Mouse (Mus musculus) telencephalon, adult 2 months (tissue): Measurements from ENCODE around the gene Gm20716.

Experiments used
- DNase-seq: peaks from one replicate; pipeline ENCODE4 v3.0.0-alpha.2; 2011; ENCODE audit warnings: low read depth, low spot score

Gene Gm20716

DNA sequence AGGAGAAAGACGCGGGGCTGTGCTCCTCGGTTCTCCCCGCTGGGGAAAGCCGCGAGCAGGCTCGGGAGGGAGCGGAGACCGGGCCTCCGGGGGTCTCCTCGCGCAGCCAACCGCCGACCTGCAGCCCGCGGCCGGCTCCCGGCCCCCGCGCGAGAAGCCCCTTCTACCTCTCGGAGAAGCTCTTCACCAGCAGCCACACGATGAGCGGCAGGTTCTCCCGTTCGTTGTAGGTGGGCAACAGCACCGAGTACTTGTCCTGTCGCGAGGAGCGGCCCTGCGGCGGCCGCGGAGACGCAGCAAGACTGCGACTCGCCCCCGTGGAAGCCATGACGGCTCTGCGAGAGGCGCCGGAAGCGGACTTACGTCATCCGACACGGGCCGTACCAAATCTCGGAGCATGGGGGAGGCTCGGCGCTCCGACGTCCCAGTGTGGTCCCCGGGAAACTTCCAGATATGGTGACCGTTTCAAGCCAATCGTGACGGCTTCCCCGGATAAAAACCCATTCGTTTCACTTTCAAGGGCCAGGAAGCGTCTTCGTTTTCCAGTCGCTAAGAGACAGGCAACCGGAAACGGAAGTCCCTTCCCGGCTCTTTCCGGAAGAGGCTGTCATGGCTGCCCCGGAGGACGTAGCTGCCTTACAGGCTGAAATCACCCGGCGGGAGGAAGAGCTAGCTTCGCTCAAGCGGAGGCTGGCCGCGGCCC is at the start of gene Gm20716, which contains the start of the genes Dpm1 and Mocs3:
TSS of gene Gm20716 (minus strand) at position 339 of the 703 bp plus-strand sequence.
TSS of gene Dpm1 (minus strand) at position 566 of the 703 bp plus-strand sequence.
TSS of gene Mocs3 (plus strand) at position 597 of the 703 bp plus-strand sequence.
- peak; percentile 92 for DNase-seq

DNA sequence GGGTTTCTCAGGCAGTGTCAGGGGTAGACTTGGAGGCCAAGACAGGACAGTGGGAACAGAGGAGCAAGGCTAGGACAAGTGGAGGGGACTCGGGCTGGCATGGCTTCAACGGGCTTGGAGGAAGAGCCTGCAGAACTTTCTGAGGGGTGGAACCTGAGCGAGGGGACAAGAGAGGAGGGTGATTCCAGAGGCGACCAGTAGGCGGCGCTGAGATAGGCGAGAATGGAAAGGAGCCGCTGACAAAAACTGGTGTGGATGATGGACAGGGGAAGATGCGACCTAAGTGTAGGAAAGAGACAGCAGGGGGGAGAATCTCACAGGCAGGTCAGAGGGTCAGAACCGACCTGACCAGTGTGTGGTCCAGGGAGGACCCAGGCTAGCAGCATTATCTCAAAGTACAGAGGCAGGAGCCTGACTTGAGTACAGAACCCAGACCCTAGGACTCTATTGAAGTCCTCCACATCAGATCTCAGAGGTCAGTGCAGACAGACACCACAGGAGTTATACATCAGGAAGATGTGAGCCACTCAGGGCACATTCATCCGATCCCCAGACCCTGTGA is 44.3 kb upstream of the Gm20716 start:
- no peak for DNase-seq

DNA sequence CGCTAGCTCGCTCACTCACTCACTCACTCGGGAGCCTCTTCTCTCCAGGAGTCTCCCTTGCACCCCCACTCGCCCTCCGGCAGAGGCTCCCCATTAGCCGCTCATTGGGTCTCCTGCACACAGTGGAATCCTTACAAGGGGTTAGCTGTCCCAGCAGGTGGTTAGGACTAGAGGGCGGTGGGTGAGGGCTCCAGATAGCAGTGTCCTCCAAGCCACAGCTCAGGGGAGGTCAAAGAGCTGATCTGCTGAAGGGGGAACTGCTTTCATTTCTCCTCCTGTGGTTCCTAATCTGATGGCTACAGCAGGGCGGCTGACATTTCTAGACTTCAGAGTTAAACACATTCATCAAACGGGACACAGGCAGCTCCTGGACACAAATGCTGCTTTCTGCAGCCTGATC is 43.2 kb upstream of the Gm20716 start:
- no peak for DNase-seq

DNA sequence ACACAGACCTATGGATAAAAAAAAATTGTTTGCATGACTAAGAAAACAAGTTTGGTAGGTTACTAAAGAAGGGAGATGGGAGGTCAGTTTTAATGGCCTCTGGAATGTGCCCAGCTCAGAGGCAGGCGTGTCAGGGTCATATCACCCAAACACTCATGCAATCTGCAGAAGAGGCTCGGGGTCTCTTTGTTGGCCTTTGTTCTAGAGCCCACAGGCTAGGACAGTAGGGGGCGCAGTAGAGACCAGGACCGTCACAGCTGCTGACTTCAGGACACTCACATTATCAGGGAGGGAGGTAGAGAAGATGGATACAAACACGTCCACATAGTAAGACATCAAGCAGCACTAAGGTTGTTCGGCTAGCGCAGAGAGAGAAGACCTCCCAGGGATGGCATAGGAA is 37.9 kb upstream of the Gm20716 start:
- no peak for DNase-seq

GRCm38 (mm10) chr2:168260900-168261299 is 30.7 kb upstream of the Gm20716 start:
- DNase-seq: peak; percentile 71

GRCm38 (mm10) chr2:168260124-168260523 is 30.0 kb upstream of the Gm20716 start:
- no peak for DNase-seq

GRCm38 (mm10) chr2:168259046-168259445 is 28.9 kb upstream of the Gm20716 start:
- DNase-seq: no peak

GRCm38 (mm10) chr2:168257188-168257587 is 27.0 kb upstream of the Gm20716 start:
- no peak for DNase-seq

GRCm38 (mm10) chr2:168256506-168256905 is 26.3 kb upstream of the Gm20716 start:
- no peak for DNase-seq

GRCm38 (mm10) chr2:168253822-168254221 is 23.7 kb upstream of the Gm20716 start:
- peak; percentile 51 for DNase-seq

DNA sequence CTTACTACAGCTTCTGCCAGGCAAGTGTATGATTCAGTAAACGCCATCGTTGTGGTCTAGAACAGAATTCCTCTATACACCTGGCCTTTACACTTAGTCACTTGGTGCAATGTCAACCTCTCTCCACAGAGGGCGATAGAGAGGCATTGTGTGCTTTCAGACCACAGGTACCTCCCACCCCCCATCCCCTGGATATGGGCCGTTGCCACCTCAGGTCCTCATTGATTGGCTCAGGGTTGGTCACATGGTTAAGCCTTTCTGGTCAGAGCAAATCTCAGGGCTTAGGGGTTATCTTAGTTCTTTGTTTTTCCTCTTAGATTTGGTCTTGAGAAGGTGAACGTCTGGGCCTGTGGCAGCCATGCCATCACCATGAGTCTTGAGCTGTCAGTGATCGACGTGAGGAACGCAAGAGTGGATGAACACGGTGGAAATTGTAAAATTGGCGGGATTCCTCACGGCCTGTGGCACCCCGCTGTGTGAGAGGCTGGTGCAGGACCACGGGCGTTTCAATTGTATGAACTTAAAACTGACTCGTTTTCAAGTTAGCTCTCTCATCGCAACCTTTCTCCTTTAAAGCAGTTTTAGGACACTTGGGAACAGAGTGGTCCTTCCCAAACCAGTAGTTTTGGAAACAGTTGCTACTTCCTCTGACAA is 22.6 kb upstream of the Gm20716 start:
- no peak for DNase-seq

DNA sequence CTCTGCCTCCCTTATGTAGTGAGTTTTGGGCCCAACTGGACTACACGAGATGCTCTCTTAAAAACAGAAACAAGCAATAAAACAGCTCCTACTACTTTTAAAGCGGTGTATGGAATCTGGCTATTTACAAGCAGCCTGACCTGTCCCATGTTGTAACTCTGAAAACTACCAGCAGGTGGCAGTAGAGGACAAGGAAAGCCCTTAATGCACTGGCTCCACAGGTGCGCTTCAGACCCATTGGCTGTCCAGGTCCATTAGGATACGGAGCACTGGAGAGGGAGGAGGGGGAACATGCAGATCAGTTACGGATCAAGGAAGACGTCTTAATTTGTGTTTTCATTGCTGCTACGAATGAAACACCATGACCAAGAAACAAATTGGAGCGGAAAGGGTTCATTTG is 20.1 kb upstream of the Gm20716 start:
- peak; percentile 58 for DNase-seq

GRCm38 (mm10) chr2:168248856-168249245 is 18.7 kb upstream of the Gm20716 start:
- DNase-seq: no peak

DNA sequence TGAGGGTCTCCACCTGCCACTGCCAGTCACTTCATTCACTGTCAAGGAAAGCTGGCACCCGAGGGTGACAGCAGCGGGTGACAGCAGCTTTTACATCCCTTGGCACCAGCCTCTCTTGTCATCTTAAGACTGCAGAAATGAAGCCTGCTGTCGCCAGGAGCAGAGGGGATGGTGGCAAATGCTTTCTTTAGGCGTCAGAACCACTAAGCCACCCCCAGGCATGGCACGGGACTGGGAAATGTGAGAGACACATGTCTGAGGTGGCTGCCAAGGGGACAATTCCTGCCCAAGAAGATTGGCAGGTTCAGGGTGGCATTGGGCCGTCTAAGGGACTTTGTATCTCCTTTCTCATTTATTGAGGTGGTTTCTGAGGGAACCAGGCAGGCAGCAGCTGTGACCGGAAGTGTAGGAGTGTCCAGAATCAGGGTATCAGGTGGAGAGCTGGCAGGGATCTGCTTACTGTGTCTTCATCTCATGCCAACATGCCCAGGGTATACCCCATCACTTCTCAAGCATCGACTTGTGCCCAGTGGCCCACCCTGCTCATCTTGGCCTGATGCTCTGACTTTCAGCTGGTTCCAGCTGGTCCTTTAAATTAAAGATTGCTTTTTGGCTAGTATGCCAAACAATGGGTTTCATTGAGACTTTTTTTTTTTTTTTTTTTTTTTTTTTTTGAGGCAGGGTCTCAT is 18.1 kb upstream of the Gm20716 start:
- DNase-seq: no peak

DNA sequence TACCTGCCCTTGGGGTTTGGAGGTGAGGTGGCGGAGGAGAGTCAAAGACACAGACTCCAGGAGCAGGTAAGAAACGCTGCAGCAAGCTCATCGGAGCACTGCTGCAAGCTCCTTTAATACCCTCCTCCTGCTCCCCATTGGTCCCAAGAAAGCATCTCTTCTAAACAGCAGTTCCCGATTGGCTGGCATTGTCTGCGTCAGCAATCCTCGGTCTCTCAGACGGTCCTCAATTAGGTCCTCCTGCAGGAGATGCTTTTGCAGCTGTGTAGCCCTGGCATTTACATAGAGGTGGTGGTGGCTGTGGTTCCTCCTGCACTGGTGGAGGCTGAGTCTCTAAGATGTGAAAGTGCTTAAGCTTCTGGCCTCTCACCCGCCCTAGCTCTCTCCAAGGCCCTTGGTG is 15.4 kb upstream of the Gm20716 start:
- DNase-seq: no peak

GRCm38 (mm10) chr2:168243278-168243677 is 13.1 kb upstream of the Gm20716 start:
- DNase-seq: no peak

DNA sequence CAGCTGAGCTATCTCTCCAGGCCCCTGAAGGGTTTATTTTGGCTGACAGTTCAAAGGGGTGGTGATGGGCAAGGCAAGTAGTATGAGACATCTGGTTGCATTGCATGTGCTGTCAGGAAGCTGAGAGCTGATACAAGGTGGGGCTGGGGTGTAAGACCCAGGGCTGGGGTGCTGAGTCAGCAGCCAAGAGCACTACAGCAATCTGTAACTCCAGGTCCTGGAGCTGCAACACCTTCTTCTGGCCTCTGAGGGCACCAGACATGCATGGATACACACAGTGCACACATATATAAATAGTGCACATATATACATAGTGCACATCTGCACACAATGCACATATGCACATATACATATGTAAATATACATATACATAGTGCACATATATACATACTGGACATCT is 12.7 kb upstream of the Gm20716 start:
- no peak for DNase-seq

DNA sequence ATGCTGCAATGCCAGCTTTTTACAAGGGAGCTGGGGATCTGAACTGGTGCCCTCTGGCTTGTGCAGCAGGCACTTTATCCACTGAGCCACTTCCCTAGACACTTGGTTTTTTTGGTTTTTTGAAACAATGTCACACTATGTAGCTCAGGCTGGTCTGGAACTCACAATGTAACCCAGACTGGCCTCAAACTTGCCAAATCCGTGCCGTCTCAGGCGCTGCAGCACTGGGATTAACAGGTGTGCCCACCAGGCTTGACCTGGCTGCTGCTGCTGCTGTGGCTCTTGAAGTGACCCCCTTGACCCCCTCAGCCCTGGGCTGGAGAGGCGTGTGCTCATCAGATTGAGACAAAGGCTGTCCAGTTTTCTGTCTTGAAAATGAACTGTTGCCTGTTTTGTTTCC is 8.2 kb upstream of the Gm20716 start:
- no peak for DNase-seq

- no peak for DNase-seq
Measured at GRCm38 (mm10) chr2:168233286-168233685, 3.1 kb upstream of the Gm20716 start.

DNA sequence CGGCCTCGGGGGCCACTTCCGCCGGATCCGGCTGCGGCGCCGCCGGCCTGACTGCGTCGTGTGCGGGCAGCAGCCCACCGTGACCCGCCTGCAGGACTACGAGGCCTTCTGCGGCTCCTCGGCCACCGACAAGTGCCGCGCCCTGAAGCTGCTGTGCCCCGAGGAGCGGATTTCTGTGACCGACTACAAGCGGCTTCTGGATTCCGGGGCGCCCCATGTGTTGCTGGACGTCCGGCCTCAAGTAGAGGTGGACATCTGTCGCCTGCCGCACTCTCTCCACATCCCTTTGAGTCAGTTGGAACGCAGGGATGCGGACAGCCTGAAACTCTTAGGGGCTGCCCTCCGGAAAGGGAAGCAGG is 1.3 kb upstream of the Gm20716 start:
- no peak for DNase-seq

DNA sequence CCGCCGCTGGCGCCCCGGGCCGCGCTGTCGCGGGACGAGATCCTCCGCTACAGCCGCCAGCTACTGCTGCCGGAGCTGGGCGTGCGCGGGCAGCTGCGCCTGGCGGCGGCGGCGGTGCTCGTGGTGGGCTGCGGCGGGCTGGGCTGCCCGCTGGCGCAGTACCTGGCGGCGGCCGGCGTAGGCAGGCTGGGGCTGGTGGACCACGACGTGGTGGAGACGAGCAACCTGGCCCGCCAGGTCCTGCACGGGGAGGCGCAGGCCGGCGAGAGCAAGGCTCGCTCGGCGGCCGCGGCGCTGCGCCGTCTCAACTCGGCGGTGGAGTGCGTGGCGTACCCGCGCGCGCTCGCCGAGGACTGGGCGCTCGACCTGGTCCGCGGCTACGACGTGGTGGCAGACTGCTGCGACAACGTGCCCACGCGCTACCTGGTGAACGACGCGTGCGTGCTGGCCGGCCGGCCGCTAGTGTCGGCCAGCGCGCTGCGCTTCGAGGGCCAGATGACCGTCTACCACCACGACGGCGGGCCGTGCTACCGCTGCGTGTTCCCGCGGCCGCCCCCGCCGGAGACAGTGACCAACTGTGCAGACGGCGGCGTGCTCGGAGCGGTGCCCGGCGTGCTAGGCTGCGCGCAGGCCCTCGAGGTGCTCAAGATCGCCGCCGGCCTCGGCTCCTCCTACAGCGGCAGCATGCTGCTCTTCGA is 758 bp upstream of the Gm20716 start:
- no peak for DNase-seq
